Comparison of ENCODE assay signal across 8 mouse cellular contexts in the genomic region with DNA sequence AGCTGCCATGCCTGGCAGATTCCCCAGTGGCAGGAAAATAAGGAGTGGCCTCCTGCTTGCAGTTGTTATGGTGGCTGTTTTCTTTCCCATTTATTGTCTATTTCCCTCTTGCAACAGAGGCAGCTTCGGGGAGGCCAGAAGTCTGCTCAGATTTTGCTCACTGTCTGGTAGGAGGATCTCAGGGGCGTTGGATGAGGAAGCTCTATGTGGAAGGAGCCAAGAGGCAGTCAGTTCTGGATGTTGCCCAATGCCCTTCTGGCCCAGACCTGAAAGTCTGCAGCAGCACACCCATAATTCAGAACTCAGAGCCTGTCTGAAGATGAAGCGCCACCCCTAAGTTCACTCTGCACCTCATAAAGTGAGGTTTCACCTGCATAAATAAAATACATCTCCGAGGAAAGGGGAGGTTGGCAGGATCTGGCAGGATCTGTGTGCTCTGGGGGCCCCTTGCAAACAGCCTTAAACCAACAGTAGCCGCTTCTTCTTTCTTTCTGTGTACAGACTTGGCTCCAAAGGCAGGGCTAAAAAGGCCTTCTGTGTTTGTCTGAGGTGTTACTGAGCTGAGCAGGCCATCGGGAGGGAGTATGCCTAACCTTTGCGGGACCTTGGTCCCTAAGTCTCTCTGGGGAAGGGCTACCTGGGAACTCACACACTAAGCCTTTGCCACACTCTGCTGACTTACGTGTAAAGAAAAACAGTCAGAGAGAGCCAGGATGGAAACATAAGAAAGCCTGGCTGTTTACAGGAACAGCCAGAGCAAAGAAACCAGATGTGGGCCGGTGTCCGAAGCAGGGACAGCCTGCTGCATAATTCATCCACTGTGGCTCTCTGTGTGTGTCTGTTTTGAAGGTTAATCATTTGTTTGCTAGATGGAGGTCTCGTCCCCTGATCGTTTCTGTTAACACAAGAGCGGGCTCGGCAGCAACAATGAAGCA.
DNase-seq lines count a peak whose midpoint lies in the region; ATAC-seq and TF ChIP-seq lines count a peak whose summit lies in the region.

No protein-coding gene starts in this region.

- peaks cover 12% of the 10 kb centered on the region; the same call in 1 of the 2 replicates for H3K4me1 ChIP-seq in limb, embryonic 10.5 days

- no peaks in the 10 kb centered on the region for H3K36me3 ChIP-seq in limb, embryonic 10.5 days

- intact Hi-C loops in gastrocnemius, adult 2 months (cut with DNase I), result no loop called here

- no peak overlapping the region for H3K4me3 ChIP-seq in gastrocnemius, adult 2 months
- H3K4me3 ChIP-seq in limb, embryonic 10.5 days, result no peak overlapping the region

- no peaks in the 10 kb centered on the region for H3K27me3 ChIP-seq in limb, embryonic 10.5 days (ENCODE audit: low read depth, poor library complexity, severe bottlenecking)

- no peaks in the 10 kb centered on the region for H3K9me3 ChIP-seq in limb, embryonic 10.5 days (replicated peaks)

- peak; percentile 50; the same call in 1 of the 2 replicates for ATAC-seq in frontal cortex, adult (ENCODE audit: low TSS enrichment)
- no peak for ATAC-seq in megakaryocyte, adult 5-6 weeks (ENCODE audit: poor library complexity, severe bottlenecking)

- no peak for TF ChIP-seq CTCF in gastrocnemius, adult 2 months (IDR thresholded peaks at IDR 0.05)

- no peak for DNase-seq in frontal cortex, adult 2 months (ENCODE audit: extremely low spot score in 1 of 2, low spot score in 1 of 2)
- DNase-seq in cerebellum, adult 11 months, result peak; percentile 12
- DNase-seq in gastrocnemius, adult 2 months, result peak; percentile 70
- peak; percentile 29 for DNase-seq in limb, embryonic 10.5 days (ENCODE audit: low spot score)
- DNase-seq in yolk sac, embryonic 10.5 days (ENCODE audit: low spot score), result peak; percentile 2
- no peak for DNase-seq in testis, postnatal 14 days (ENCODE audit: low spot score)

- 64% methylated on average over 14 of the region's 14 CpGs for WGBS in limb, embryonic 10.5 days

- peak overlapping the region; percentile 76 for H3K27ac ChIP-seq in gastrocnemius, adult 2 months
- H3K27ac ChIP-seq in limb, embryonic 10.5 days, result peak overlapping the region; percentile 30; the same call in 1 of the 2 replicates

Comparison
In these comparisons a context has a peak if more than half of its experiments do, and no peak if none do; other contexts are left out.
1. DNase-seq: peak in cerebellum, adult 11 months (single experiment), gastrocnemius, adult 2 months (single experiment), limb, embryonic 10.5 days (single experiment) and yolk sac, embryonic 10.5 days (single experiment); none in frontal cortex, adult 2 months (0 of 2) and testis, postnatal 14 days (single experiment).